20 mouse cellular contexts compared by ENCODE assay signal in genomic region chr14:79181748-79182147, GRCm38 (mm10).
DNase-seq lines count a peak whose midpoint lies in the region; ATAC-seq and TF ChIP-seq lines count a peak whose summit lies in the region.
"Had no signal": no experiment of that assay in that cellular context is flagged by ENCODE, and none has a peak within 500 bp of the region (broad histone marks: within the 10 kb centered on the region; RNA-seq: fewer than 3 reads in every experiment).

No protein-coding gene starts in this region.

- dilution Hi-C loops in CH12.LX (cut with MboI; ENCODE audit: extremely low pct_ligation_motif_present, extremely low pct_unique_long_range_greater_than_20kb, low sequenced_read_pairs) = no loop called here

- peak; percentile 29 for DNase-seq in adrenal gland, postnatal 25 days
- DNase-seq in adrenal gland, adult 8-10 months = no peak
- peak; percentile 60 for DNase-seq in 3134 (ENCODE audit: extremely low read depth, insufficient read length, low spot score)
- no peak for DNase-seq in CH12.LX (ENCODE audit: extremely low read depth)
- DNase-seq in embryonic facial prominence, embryonic 14.5 days (ENCODE audit: low spot score) = peak; percentile 48
- DNase-seq in urinary bladder, adult 2 months (ENCODE audit: low spot score) = no peak
- DNase-seq in hindbrain, embryonic 10.5 days (ENCODE audit: low spot score) = no peak
- DNase-seq: cerebellum, adult 8-10 months; gastrocnemius, postnatal 36 days; heart, postnatal 36 days; kidney, postnatal 4 days had no signal

- WGBS in embryonic facial prominence, embryonic 14.5 days = 67% methylated on average over 8 of the region's 8 CpGs
- 87% methylated on average over 8 of the region's 8 CpGs for whole genome bisulfite sequencing in hindbrain, embryonic 10.5 days

- in situ Hi-C loops in CH12.LX (cut with MboI; ENCODE audit: low pct_ligation_motif_present, low pct_unique_long_range_greater_than_20kb, low sequenced_read_pairs) = no loop called here

- no peaks in the 10 kb centered on the region for H3K4me1 ChIP-seq in CH12.LX (ENCODE audit: control insufficient read depth in 1 of 2, insufficient read depth in 2 of 2)
- peaks cover 28% of the 10 kb centered on the region for H3K4me1 ChIP-seq in embryonic facial prominence, embryonic 14.5 days (ENCODE audit: control insufficient read depth, insufficient read depth, low read length)
- H3K4me1 ChIP-seq in hindbrain, embryonic 10.5 days (replicated peaks) = peaks cover 29% of the 10 kb centered on the region
- H3K4me1 ChIP-seq: liver, embryonic 15.5 days; midbrain, embryonic 12.5 days had no signal

- no peak for TF ChIP-seq EP300 in CH12.LX (IDR thresholded peaks at IDR 0.05; ENCODE audit: low read length)

- no peak for TF ChIP-seq POLR2A in CH12.LX (IDR thresholded peaks at IDR 0.05; ENCODE audit: low read depth, low read length)

- peaks cover 4 to 44% of the 10 kb centered on the region in 2 experiments for H3K36me3 ChIP-seq in CH12.LX (replicated peaks in 1 of 2; ENCODE audit: control insufficient read depth in 1 of 2, insufficient read depth in 1 of 2, low read length in 1 of 2)
- no peaks in the 10 kb centered on the region for H3K36me3 ChIP-seq in embryonic facial prominence, embryonic 14.5 days (ENCODE audit: control insufficient read depth, insufficient read depth, low read length)
- H3K36me3 ChIP-seq in hindbrain, embryonic 10.5 days = 0 out of 2 replicates have a peak, but pooled peaks cover 7% of the 10 kb centered on the region
- H3K36me3 ChIP-seq: hindbrain, embryonic 15.5 days; intestine, embryonic 15.5 days; midbrain, embryonic 12.5 days; neural tube, embryonic 12.5 days had no signal

- H3K79me2 ChIP-seq in CH12.LX (replicated peaks; ENCODE audit: control insufficient read depth, extremely low read depth, insufficient read depth, poor library complexity, severe bottlenecking) = no peaks in the 10 kb centered on the region

- TF ChIP-seq CTCF in CH12.LX (conservative IDR thresholded peaks at IDR 0.05 in 1 of 2, IDR thresholded peaks at IDR 0.05 in 1 of 2; ENCODE audit: low read depth in 2 of 2, low read length in 2 of 2) = no peak

- no peak overlapping the region for H3K4me3 ChIP-seq in CH12.LX (replicated peaks in 1 of 3; ENCODE audit: low read depth in 2 of 3, low read length in 2 of 3, poor library complexity in 1 of 3)
- H3K4me3 ChIP-seq in embryonic facial prominence, embryonic 14.5 days (ENCODE audit: low read depth, low read length) = no peak overlapping the region
- H3K4me3 ChIP-seq in hindbrain, embryonic 10.5 days = no peak overlapping the region
- H3K4me3 ChIP-seq: erythroblast, embryonic 14.5 days; heart, embryonic 12.5 days; hindbrain, embryonic 15.5 days; intestine, embryonic 15.5 days; limb, embryonic 15.5 days; liver, embryonic 15.5 days; midbrain, embryonic 12.5 days; neural tube, embryonic 12.5 days had no signal

- no peaks in the 10 kb centered on the region for H3K27me3 ChIP-seq in CH12.LX (replicated peaks)
- no peaks in the 10 kb centered on the region for H3K27me3 ChIP-seq in embryonic facial prominence, embryonic 14.5 days (replicated peaks; ENCODE audit: control insufficient read depth, insufficient read depth, low read length)
- no peaks in the 10 kb centered on the region for H3K27me3 ChIP-seq in hindbrain, embryonic 10.5 days (ENCODE audit: insufficient read depth, poor library complexity, severe bottlenecking)
- H3K27me3 ChIP-seq: heart, embryonic 12.5 days; hindbrain, embryonic 15.5 days; intestine, embryonic 15.5 days; limb, embryonic 15.5 days; liver, embryonic 15.5 days; midbrain, embryonic 12.5 days; neural tube, embryonic 12.5 days had no signal

- H3K9ac ChIP-seq in CH12.LX (ENCODE audit: insufficient read depth, low read depth) = no peak overlapping the region
- H3K9ac ChIP-seq in embryonic facial prominence, embryonic 14.5 days (ENCODE audit: low read depth, low read length) = no peak overlapping the region
- H3K9ac ChIP-seq: heart, embryonic 12.5 days; hindbrain, embryonic 15.5 days; intestine, embryonic 15.5 days; limb, embryonic 15.5 days; liver, embryonic 15.5 days; midbrain, embryonic 12.5 days; neural tube, embryonic 12.5 days had no signal

- no peak overlapping the region for H3K4me2 ChIP-seq in CH12.LX (ENCODE audit: insufficient read depth, low read depth, poor library complexity, severe bottlenecking)
- no peak overlapping the region for H3K4me2 ChIP-seq in embryonic facial prominence, embryonic 14.5 days (ENCODE audit: low read depth, low read length)
- H3K4me2 ChIP-seq: heart, embryonic 12.5 days; hindbrain, embryonic 15.5 days; intestine, embryonic 15.5 days; limb, embryonic 15.5 days; liver, embryonic 15.5 days; midbrain, embryonic 12.5 days; neural tube, embryonic 12.5 days had no signal

- no peak overlapping the region for H3K27ac ChIP-seq in CH12.LX (ENCODE audit: insufficient read depth, low read depth)
- no peak overlapping the region for H3K27ac ChIP-seq in embryonic facial prominence, embryonic 14.5 days (replicated peaks; ENCODE audit: low read depth, low read length)
- no peak overlapping the region for H3K27ac ChIP-seq in hindbrain, embryonic 10.5 days
- H3K27ac ChIP-seq: hindbrain, embryonic 15.5 days; intestine, embryonic 15.5 days; liver, embryonic 15.5 days; midbrain, embryonic 12.5 days; neural tube, embryonic 12.5 days had no signal

- H3K9me3 ChIP-seq in CH12.LX (replicated peaks; ENCODE audit: low read length) = no peaks in the 10 kb centered on the region
- H3K9me3 ChIP-seq in embryonic facial prominence, embryonic 14.5 days (ENCODE audit: control insufficient read depth, low read length) = peaks cover 4% of the 10 kb centered on the region; the same call in 1 of the 2 replicates
- 0 out of 2 replicates have a peak, but pooled peaks cover 2% of the 10 kb centered on the region for H3K9me3 ChIP-seq in hindbrain, embryonic 10.5 days
- H3K9me3 ChIP-seq: hindbrain, embryonic 15.5 days; intestine, embryonic 15.5 days; limb, embryonic 15.5 days; liver, embryonic 15.5 days; neural tube, embryonic 12.5 days had no signal

- no peak for ATAC-seq in embryonic facial prominence, embryonic 14.5 days (ENCODE audit: low read depth)
- ATAC-seq: forebrain, embryonic 14.5 days; intestine, embryonic 15.5 days had no signal

- TF ChIP-seq RAD21 in CH12.LX (IDR thresholded peaks at IDR 0.05; ENCODE audit: low read depth, low read length) = no peak

TF ChIP-seq in CH12.LX, 34 proteins besides CTCF, POLR2A, EP300 and RAD21:
- TF ChIP-seq POLR2AphosphoS2 (IDR thresholded peaks at IDR 0.05; ENCODE audit: low read depth, low read length) (no peak), BHLHE40 (IDR thresholded peaks at IDR 0.05; ENCODE audit: low read depth, low read length) (0 out of 2 replicates have a peak, but pooled peaks have one; percentile 10), JUN (IDR thresholded peaks at IDR 0.05; ENCODE audit: insufficient read depth, low read depth, low read length) (no peak), JUND (conservative IDR thresholded peaks at IDR 0.05; ENCODE audit: low read depth, low read length) (no peak)

Comparison
In these comparisons a context has a peak if more than half of its experiments do, and no peak if none do; other contexts are left out.
1. DNase-seq: peak in adrenal gland, postnatal 25 days (single experiment), 3134 (single experiment) and embryonic facial prominence, embryonic 14.5 days (single experiment); none in adrenal gland, adult 8-10 months (single experiment), CH12.LX (single experiment), urinary bladder, adult 2 months (single experiment) and hindbrain, embryonic 10.5 days (single experiment).